Mouse (Mus musculus): Measurements from ENCODE around the gene Ptprj.

GRCm38 (mm10) chr2:90518296-90518695, 62.2 kb downstream of the Ptprj start:
- TF ChIP-seq CTCF (conservative IDR thresholded peaks at IDR 0.05; ENCODE audit: insufficient read depth, insufficient read length, low read depth, low read length) (no peak), POLR2A (IDR thresholded peaks at IDR 0.05; ENCODE audit: low read depth, low read length) (no peak)

All from kidney, adult 2 months (tissue).